Mouse (Mus musculus) frontal cortex, postnatal 10 days (tissue): ENCODE data around the gene Elp6.

Source experiments
- DNase-seq, 2 experiments: peaks; one replicate each; pipeline ENCODE4 v3.0.0; 2022; ENCODE audit warnings: low spot score in 2 of 2, mixed read lengths in 1 of 2

Gene Elp6

DNA sequence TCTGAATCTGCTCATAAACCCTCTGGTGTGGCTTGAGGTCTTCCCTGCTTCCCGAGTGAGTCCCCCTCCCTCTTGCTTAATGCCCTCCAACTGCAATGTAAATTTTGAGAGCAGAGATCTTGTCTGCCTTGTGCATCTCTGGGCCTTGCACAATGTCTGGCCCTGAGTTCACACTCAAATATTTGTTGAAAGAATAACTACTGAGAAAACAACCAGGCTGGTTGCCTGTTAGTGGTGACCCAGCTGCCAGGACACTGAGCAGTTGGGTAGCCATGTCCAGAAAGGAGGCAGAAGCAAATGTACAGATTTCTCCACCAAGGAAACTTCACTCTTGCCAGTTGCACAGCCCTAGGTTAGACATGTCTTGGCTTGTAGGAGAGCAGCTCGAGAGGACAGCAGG lies 53.4 kb downstream of the Elp6 start:
- DNase-seq, result no peak

DNA sequence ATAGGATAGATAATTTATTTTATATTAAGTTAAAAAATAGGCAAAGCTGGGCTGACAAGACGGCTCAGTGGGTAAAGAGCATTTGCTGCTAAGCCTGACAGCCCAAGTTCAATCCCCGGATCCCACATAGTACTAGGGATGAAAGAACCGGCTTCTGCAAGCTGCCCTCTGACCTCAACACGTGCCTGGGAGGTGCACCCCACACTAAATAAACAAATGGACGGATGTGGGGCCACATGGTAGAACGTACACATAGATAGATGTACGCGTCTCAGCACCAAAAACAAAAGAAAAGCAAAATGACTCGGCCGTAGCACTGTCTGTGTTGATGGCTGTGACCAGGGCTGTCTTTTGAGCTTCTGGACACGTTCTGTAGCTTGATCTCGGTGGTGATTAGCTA lies 56.3 kb downstream of the Elp6 start:
- DNase-seq, result no peak

DNA sequence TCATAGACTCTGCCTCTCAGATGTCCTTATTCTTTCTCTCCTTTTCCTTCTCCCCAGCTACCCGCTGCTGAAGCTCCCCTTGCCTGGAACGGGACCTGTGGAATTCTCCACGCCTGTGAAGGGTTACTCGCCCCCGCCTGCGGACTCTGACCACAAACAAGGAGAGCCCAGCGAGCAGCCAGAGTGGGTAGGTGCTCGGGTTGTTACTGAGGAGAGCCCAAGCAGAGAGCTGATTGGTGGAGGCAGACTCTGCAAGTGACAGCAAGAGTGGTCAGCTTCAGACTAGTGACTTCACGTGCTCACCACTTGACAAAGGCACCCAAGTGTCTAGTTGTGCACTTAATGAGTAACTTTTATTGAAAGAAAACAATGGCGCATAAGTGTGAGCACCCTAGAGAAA lies 57.4 kb downstream of the Elp6 start:
- DNase-seq, result no peak

- no peak for DNase-seq
These were observed 61.8 kb downstream of the Elp6 start for GRCm38 (mm10) chr9:110366746-110367145.

GRCm38 (mm10) chr9:110369860-110370259 lies 64.9 kb downstream of the Elp6 start:
- no peak for DNase-seq
